Mouse (Mus musculus) heart, adult 9 months (tissue): ENCODE results near the gene Olfr1141.

Experiments used
- DNase-seq, 2 experiments: peaks; one replicate each; pipeline ENCODE4 v3.0.0; 2022; ENCODE audit warnings: low spot score in 2 of 2

Gene Olfr1141

GRCm38 (mm10) chr2:87753891-87754290 lies at the start of gene Olfr1141:
Olfr1141 (minus strand) TSS chr2:87753991.
- DNase-seq: no peak

DNA sequence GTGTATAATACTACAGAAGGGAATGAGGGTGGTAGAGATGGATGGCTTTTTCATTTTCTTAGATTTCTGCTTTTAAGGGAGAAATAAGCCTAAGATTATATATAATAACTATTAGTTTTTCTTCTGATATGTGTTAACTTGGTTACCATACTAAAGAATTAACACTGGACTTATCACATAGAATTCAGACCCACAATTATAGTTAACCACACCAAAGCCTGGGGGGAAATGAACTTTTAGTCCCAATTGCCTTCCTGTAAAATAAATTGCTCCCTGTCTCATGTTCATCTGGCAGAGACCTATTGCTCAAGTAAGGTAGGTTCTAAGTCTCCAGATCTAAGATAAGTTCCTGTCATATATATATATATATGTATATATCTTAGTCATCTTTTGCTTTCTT lies 46.5 kb upstream of the Olfr1141 start, which contains the start of gene Olfr1143:
Olfr1143 (plus strand) TSS at position 301 of the 400 bp plus-strand sequence.
- DNase-seq: no peak

DNA sequence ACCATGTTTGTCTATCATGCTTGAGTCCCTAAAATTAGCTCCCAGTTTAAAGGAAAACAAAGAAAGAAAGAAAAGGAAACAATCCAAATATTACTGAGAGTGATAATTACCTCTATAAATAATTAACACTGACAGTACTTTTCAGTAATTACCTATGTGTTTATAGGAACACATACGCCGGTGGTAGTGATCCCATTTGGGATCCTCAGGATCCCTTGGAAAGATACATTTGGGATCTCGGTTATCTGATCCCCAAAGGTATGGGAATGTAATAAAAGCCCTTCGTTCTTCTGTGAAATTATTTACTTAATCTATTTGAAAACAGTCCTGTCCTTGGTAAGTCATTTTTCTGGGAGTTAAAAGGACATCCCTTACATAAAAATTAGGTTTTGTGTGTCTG lies 25.4 kb upstream of the Olfr1141 start, which contains the start of gene Olfr152:
Olfr152 (plus strand) TSS at position 301 of the 400 bp plus-strand sequence.
- DNase-seq: no peak

GRCm38 (mm10) chr2:87776143-87776542 lies 22.4 kb upstream of the Olfr1141 start:
- DNase-seq: no peak

DNA sequence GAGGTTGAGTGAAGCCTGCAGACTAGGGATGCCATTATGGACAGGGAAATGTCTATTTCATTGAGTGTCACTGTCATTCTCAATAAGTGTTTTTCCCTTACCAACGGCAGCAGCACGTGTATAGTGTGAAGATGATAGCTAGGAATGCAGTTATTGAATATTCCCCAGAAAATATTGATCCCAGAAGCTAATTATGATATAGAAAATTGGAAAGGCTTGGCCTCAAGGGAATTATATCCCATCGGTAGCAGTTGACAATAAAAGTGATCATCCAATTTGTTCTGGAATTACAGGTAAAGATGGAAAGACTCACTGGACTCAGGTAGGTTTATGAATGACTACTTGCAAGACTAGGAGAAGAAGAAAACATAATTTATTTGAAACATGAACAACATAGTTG lies 10.3 kb downstream of the Olfr1141 start, which contains the start of gene Olfr1140:
Olfr1140 (plus strand) TSS at position 301 of the 400 bp plus-strand sequence.
- no peak for DNase-seq

- DNase-seq: no peak
Observed at GRCm38 (mm10) chr2:87739878-87740277, 13.9 kb downstream of the Olfr1141 start, which contains the start of gene Olfr1138. Olfr1138 (minus strand) TSS chr2:87739978.

DNA sequence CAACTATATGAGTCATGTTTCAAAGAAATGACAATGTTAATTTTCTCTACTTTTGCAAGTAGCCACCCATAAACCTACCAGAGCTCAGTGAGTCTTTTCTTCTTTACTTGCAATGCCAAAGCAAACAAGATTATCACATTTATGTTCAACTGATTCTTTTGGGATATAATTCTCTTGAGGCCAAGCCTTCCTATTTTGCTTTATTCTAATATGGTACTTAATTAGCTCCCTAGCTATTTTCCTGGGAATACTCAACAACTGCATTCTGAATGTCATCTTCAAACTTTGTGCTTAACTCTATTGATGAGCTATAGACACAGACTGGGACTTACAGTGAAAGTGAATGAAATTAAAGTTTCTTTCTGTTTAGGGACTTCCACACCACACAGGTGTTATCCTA lies 40.7 kb downstream of the Olfr1141 start, which contains the start of gene Olfr1137:
Olfr1137 (minus strand) TSS at position 101 of the 400 bp plus-strand sequence.
- DNase-seq: no peak
